Mouse (Mus musculus) natural killer cell, adult 2 months (primary cell): ENCODE data around the gene Gcm2.

ENCODE experiments used
- DNase-seq, 2 experiments: peaks; one replicate each; pipeline ENCODE4 v3.0.0; 2022; ENCODE audit warnings: low spot score in 2 of 2

Gcm2 gene

GRCm38 (mm10) chr13:41110935-41111334 is at the start of gene Gcm2:
Gcm2 (minus strand) TSS chr13:41111035.
- DNase-seq: no peak

GRCm38 (mm10) chr13:41158426-41158825 is 47.6 kb upstream of the Gcm2 start:
- no peak for DNase-seq

GRCm38 (mm10) chr13:41153146-41153545 is 42.3 kb upstream of the Gcm2 start:
- no peak for DNase-seq

- DNase-seq: peak; percentile 30 to 37
Observed at GRCm38 (mm10) chr13:41146271-41146670, 35.4 kb upstream of the Gcm2 start.

GRCm38 (mm10) chr13:41145433-41145970 is 34.7 kb upstream of the Gcm2 start:
- DNase-seq: no peak

GRCm38 (mm10) chr13:41134901-41135300 is 24.1 kb upstream of the Gcm2 start:
- peak; percentile 14 to 35 for DNase-seq

GRCm38 (mm10) chr13:41129061-41129460 is 18.2 kb upstream of the Gcm2 start:
- DNase-seq: no peak

- DNase-seq: no peak
Observed at GRCm38 (mm10) chr13:41128326-41128725, 17.5 kb upstream of the Gcm2 start.

GRCm38 (mm10) chr13:41123666-41124225 is 12.9 kb upstream of the Gcm2 start:
- no peak for DNase-seq

GRCm38 (mm10) chr13:41119152-41119945 is 8.5 kb upstream of the Gcm2 start:
- DNase-seq: no peak

GRCm38 (mm10) chr13:41113940-41114339 is 3.1 kb upstream of the Gcm2 start, which contains the start of gene Sycp2l:
Sycp2l (plus strand) TSS chr13:41114307.
- DNase-seq: no peak

- no peak for DNase-seq
Observed at GRCm38 (mm10) chr13:41105541-41105940, 5.3 kb downstream of the Gcm2 start.

- DNase-seq: no peak
Observed at GRCm38 (mm10) chr13:41103841-41104525, 6.9 kb downstream of the Gcm2 start.

GRCm38 (mm10) chr13:41100031-41100430 is 10.8 kb downstream of the Gcm2 start:
- no peak for DNase-seq

- peak in 1 of 2 experiments; percentile 6 for DNase-seq
Observed at GRCm38 (mm10) chr13:41098325-41098724, 12.5 kb downstream of the Gcm2 start.

- peak; percentile 54 to 73 for DNase-seq
Observed at GRCm38 (mm10) chr13:41097324-41098058, 13.3 kb downstream of the Gcm2 start.

- no peak for DNase-seq
Observed at GRCm38 (mm10) chr13:41094160-41094559, 16.7 kb downstream of the Gcm2 start.

- DNase-seq: no peak
Observed at GRCm38 (mm10) chr13:41091271-41091670, 19.6 kb downstream of the Gcm2 start.

GRCm38 (mm10) chr13:41088746-41089145 is 22.1 kb downstream of the Gcm2 start:
- DNase-seq: no peak

- DNase-seq: no peak
Observed at GRCm38 (mm10) chr13:41085140-41085539, 25.7 kb downstream of the Gcm2 start.

GRCm38 (mm10) chr13:41084521-41084920 is 26.3 kb downstream of the Gcm2 start:
- no peak for DNase-seq

- DNase-seq: no peak
Observed at GRCm38 (mm10) chr13:41080700-41081099, 30.1 kb downstream of the Gcm2 start.
